Mouse (Mus musculus): ENCODE measurements around the gene Lypd6b.

The Lypd6b gene

DNA sequence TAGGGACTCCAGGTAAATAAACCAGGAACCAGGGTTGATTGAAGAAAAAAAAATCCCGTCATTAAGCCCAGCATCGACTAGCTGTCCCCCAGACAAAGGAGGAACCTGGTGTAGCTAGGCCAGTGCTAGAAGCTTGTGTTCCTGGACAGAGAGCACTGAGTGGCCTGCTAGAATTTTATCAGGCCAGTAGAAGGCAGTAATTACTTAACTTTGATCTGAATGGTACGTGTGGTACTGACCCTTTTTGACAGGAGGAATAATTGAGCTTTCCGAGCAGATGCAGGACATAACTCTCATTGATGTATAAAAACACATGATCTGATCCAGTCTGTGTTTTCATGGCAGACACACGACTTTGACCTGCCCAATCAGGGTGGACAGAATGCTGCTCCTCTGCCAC, 154.6 kb downstream of the Lypd6b start:
- no peak for DNase-seq (ENCODE audit: low spot score in 2 of 2)

DNA sequence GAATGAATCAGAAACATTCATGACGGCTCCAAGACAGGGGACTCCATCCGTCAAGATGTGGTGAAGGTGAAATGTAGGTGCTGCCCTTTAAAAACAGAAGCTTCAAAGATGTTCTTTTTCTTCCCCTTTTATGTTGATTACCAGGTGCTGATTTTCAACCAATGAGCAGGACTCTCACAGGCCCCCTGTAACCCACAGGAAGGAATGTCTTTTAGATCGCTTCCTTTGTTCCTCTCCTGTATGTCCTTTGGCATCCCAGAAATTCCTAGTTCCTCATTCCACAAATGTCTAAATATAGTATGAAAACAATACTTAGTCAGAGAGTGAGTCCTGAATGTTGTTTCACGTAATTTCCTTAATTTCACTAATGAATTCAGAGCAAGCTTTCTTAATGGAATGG, 164.2 kb downstream of the Lypd6b start:
- DNase-seq (ENCODE audit: low spot score in 2 of 2), result no peak

DNA sequence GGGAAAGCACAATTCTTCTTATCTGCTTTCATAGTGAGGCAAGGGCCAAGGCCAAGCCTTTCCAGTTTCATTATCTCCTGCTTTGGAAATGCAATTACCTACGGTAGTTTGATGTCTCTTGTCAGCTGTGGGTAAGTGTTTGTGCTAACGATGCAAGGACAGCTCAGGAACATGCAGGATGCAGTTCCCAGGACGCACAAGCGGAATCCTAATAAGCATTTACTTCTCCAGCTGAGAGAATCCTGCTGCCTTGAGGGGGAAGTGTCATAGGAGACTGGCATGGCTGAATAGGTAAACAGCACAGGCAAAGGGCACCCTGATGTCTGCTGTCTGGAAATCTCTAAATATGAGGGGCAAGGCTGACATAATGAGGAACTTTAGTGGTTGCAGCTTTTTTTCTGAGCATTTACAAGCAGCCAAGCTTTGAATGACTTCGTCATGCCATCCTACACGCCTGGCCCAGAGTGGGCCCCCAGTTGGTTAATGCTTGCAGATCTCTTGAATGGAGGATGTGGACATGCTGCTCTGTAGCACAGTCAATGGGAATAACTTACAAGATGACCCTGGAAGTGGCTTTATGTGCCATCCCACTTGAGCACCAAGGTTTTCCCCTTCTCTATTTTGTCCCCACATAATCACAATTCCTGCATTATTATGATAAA, 165.3 kb downstream of the Lypd6b start:
- DNase-seq (ENCODE audit: low spot score in 2 of 2), result no peak

DNA sequence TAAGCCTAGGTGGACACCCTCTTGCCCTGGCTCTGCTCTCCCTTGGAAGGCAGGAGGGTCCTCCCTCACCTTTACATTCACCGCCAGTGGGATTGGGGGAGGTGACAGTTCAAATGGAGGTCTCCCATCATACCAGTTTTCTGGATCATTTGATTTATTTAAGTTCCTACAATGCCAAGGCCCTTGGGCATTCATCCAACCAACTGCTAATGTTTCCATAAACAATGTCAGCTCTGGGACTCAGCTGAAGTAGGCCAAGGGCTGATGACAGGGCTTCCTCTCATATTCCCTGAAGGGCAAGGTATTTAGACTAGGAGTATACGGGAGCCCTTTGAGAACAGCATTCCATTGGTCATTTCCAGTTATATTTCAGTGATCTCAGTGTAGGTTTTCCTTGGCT, 170.0 kb downstream of the Lypd6b start:
- DNase-seq (ENCODE audit: low spot score in 2 of 2), result no peak

DNA sequence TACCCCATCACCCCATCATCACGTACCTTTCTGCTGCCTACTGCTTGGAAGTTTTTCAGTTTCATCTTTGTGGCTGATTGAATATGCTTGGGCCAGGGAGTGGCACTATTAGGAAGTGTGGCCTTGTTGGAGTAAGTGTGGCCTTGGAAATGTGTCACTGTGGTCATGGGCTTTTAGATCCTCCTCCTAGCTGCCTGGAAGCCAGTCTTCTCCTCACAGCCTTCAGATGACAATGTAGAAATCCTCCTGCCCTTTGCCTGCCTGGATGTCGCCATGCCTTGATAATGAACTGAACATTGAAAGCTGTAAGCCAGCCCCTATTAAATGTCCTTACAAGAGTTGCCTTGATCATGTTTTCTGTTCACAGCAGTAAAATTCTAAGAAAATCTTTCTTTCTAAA, 174.5 kb downstream of the Lypd6b start:
- no peak for DNase-seq (ENCODE audit: low spot score in 2 of 2)

DNA sequence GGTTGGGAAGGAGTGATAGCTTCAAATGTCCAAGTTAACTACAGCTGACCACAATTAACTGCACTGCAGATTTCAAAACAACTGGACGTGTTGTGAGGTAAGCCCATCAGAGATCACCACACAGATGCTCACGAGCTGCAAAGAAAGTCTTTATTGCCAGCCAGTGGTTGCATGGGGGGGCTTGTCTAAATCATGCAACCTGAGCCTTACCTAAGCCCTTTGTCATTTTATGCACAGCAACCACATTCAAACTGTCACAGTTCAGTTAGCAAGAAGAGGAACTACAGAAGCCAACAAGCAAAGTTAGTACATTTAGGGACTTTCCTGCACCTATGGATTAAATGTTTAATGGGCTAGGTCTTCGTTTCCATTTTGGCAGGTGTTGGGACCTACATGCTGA, 177.4 kb downstream of the Lypd6b start:
- no peak for DNase-seq (ENCODE audit: low spot score in 2 of 2)

DNA sequence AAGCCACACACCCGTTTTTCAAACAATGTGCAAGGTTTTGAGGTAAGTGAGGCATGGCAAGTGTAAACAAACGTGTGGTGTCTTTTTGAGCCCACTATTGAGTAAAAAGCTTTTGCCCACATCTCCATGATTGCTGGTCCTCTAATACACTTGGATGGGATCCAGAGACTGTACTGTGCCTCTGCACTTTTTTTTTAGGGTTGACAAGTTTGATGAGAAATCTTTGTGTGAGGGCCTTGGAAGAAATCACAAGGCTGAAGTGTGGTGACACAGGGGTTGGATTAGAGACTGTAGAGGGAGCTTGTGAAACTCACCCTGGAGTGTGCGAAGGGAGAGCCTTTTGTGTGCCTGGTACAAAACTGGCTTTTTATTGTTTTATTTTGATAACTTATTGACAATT, 180.3 kb downstream of the Lypd6b start:
- no peak for DNase-seq (ENCODE audit: low spot score in 2 of 2)

DNA sequence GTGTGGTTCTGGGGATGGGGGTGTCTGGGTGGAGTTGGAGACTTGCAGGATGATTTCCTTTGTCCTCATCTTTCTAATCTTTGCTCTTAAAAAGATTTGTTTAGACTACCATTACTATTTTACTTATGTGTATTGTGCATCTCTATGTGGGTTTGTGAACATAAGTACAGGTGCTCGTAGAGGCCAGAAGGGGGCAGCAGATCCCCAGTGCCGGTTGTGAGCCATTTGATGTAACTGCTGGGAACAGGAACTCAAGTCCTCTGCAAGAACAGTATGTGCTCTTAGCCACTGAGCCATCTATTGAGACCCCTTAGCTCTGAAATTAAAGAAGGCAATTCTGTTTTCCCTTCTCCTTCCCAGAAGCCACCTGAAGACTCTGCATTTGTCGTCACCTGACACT, 183.5 kb downstream of the Lypd6b start:
- DNase-seq (ENCODE audit: low spot score in 2 of 2), result no peak

DNA sequence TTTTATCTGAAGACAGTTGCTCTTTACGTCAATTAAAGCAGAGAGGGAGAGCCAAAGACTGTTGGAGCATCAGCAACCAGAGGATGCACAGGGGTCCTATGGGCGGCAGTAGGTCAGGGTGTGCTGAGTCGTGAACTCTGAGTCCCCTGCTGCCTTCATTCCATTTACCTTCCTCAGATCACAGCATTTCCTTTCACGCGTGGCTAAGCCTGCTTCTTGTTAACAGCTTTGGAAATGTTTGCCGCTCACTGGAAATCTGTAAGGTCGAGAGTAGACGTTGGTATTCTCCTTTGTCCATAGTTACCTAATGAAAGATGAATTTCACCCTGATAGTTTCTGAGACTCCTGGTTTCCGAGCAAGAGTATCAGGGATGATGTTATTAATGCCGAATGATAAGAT, 191.1 kb downstream of the Lypd6b start:
- DNase-seq (ENCODE audit: low spot score in 2 of 2), result no peak

DNA sequence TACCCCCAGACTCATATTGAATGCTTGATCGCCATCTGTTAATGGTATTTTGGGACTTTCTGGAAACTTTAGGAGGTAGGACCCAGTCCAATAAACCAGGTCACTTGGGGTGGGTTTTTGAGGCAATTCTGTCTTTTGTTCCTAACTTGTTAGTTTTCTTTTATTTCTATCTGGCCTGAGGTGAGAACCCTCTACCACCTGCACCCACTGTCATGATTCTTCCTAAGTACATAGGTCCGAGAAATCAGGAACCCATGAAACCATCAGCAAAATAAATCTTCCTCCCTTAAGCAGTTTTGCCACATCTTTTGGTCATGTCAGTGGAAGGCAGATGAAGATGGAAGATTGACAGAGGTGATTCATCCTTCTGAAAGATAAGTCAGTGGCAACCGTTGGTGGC, 192.5 kb downstream of the Lypd6b start:
- DNase-seq (ENCODE audit: low spot score in 2 of 2), result no peak

DNA sequence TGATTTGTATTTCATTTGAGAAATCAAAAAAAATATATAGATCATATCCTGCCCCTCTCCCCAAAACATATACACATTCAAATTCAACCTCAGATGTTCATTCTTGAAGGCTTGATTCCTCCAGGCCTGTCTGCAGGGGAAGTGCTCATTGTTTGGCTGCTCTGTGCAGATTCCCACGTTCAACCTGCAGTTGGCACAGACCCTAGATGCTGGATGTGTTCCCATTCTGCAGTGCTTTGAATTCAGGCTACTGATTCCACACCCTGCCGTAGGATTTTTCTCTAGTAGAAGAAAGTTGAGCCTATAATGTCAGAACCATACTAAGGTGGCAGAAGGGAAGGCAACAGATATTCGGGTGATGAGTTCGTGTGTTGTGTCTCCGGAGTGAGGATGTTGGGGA, 195.5 kb downstream of the Lypd6b start:
- no peak for DNase-seq (ENCODE audit: low spot score in 2 of 2)

DNA sequence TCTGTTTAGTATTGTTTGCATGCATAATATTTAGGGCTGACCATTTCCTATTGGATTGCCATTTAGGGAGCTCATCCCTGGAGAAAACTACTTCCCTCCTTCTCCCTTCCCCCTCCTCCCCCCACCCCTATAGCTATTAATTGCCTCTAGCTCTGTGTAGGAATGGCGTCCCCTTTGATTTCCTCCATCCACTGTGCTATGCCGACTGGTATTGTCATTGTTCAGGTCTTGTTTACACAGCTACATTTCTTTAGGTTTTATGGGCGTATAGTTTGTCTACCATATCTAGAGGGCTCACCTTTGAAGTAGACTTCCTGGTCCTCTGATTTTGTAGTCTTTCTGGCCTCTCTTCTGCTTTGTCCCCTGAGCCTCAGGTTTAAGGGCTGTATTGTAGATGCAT, 197.3 kb downstream of the Lypd6b start:
- DNase-seq (ENCODE audit: low spot score in 2 of 2), result no peak

DNA sequence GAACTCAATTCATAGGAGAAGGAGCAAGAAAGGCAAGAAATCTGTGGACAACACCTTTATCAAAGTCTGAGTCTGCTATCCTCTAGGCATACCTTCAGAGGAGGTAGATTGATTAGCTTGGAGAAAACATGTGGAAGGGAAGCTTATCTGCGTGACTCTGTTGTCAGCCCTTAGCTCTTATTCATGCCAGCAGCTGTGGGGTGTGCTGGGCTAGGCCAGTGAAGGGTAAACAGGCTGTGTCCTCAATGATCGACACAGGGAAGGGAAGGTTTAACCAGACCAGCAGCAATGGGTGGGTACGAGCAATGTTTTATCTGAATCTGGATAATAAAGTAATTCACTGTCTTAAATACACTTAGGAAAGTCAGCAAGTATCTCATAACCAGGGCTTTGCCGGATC, 208.4 kb downstream of the Lypd6b start:
- no peak for DNase-seq (ENCODE audit: low spot score in 2 of 2)

DNA sequence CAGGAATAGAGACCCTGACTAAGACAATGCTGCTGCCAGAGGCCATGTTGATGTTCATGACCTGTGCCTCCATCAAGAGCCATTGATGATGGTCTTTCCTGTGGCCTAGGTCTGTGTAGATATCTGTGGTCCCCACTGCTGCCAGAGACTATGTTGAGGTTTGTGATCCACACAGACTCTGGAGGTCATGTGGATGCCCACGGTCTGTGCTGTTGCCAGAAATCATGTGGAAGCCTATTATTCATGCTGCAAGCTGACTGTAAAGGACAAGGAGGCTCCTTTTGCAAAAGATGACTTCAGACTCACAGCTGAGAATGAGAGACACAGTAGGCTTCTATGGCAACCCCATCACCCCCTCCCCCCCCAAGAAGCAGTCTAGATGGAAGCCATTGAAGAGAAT, 209.7 kb downstream of the Lypd6b start:
- DNase-seq (ENCODE audit: low spot score in 2 of 2), result no peak

Measured in heart, adult 9 months (tissue).